Mouse (Mus musculus): ENCODE measurements around the gene Adipor2. TPM values are rescaled to one million over a fixed set of nuclear protein-coding genes. Genes with fewer than 3 reads are reported as not detected.

Gene Adipor2
- total RNA-seq, 2 experiments from 2014 or later = 55.7 to 56.2 TPM

- no peak for DNase-seq
Measured at GRCm38 (mm10) chr6:119313588-119314375, 103.7 kb downstream of the Adipor2 start.

DNA sequence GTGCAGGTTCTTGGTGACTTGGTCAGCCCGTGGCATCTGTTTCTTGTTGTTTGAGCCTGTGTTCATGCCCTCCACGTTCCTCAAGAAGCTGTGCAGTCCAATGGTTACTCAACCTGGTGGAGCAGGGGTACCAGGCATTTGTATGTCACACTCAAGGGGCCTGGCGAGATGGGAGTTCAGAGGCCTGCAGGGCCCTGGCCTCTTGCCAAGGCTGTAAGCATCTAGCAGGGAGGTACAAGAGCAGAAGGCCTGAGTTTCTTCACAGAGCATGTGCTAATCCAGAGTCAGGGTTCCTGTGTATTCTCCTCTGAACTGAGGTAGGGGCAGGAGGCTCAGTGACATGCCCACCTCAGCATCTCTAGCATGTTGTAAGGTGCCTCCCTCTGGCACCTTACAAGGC is 104.4 kb downstream of the Adipor2 start:
- no peak for DNase-seq

DNA sequence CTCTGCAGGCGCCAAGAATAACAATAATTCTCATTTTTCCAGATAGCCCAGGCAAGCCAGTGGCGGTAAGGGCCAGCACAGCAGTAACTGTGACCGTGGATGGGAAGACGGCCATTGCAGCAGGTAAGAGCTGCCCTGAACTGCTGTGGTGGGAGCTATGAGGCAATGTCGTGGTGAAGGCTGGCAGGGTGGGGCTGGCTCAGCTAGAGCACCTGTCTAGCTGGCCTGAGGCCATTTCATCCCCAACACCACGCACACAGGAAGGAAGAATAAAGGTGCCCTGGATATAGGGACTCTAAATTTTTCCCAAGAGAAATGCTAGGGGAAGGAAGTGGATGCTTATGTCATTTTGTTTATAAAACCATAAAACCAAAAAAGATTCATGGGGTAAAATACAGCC is 105.1 kb downstream of the Adipor2 start:
- DNase-seq = no peak

DNA sequence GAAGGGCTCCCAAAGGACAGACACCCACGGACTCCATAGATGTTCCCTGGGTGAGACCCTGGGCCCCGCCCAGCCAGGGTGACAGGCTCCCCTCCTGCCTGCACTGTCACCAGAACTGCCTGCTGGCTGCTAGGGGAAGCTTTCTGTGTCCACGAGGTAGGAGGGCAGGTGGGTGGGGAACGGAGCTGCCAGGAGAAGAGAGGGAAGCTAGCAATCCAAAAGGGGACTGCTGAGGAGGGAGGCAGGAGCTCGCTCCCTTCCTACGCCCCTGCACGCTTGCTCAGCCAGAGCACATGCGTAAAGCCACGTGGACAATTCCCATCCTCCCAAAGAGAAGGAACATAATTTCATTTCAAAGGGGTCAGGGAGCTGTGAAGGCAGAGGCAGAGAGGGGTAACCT is 107.3 kb downstream of the Adipor2 start:
- DNase-seq = no peak

- DNase-seq = no peak
Measured at GRCm38 (mm10) chr6:119307867-119308413, 109.6 kb downstream of the Adipor2 start.

GRCm38 (mm10) chr6:119303331-119303730 is 114.2 kb downstream of the Adipor2 start:
- no peak for DNase-seq

Other genes starting within 250 kb of the Adipor2 start
- 1 to 10 TPM; 5.1 to 7.4 TPM for gene Dcp1b, start 242.5 kb downstream of the Adipor2 start, total RNA-seq (2021)
- gene Cacna1c, start 221.3 kb downstream of the Adipor2 start, total RNA-seq (2021) = 1 to 10 TPM; 5.2 to 7.3 TPM
- under 1 TPM; 0.82 to 0.97 TPM for gene Cacna2d4, start 181.2 kb downstream of the Adipor2 start, total RNA-seq (2021)
- under 1 TPM; 0.16 to 0.31 TPM for gene Lrtm2, start 86.9 kb downstream of the Adipor2 start, total RNA-seq (2021)
- 10 to 100 TPM; 12.5 to 14.1 TPM for gene Fbxl14, start 62.0 kb upstream of the Adipor2 start, total RNA-seq (2021)
- gene Wnt5b, start 126.6 kb upstream of the Adipor2 start, total RNA-seq (2021) = 1 to 10 TPM; 3.1 to 3.7 TPM

Data from gastrocnemius, postnatal 10 days (tissue).